Mouse (Mus musculus) kidney, adult 2 months (tissue): ENCODE measurements around the gene Htr2b.

Source experiments
- CTCF ChIP-seq: fragments of 200-500 bp; conservative IDR thresholded peaks from 2 replicates; pipeline ENCODE4 v1.5.1; 2011; ENCODE audit warnings: low read depth, mild to moderate bottlenecking, control low read depth, low read length, moderate library complexity, mixed read lengths; ENCODE audit not compliant: insufficient read depth, insufficient read length
- POLR2A ChIP-seq: fragments of 200-500 bp; IDR thresholded peaks from one replicate; pipeline ENCODE4 v1.6.1; 2011; ENCODE audit warnings: low read depth, low read length, control low read depth

GRCm38 (mm10) chr1:86144001-86144944 lies 32.5 kb upstream of the Htr2b start:
- TF ChIP-seq CTCF (no peak), POLR2A (no peak)
